Mouse (Mus musculus): Measurements from ENCODE around the gene Pkhd1. TPM values are rescaled to one million over a fixed set of nuclear protein-coding genes. Genes with fewer than 3 reads are reported as not detected.

Gene Pkhd1
- polyA plus RNA-seq, 1 experiment from 2014 or later = not detected

DNA sequence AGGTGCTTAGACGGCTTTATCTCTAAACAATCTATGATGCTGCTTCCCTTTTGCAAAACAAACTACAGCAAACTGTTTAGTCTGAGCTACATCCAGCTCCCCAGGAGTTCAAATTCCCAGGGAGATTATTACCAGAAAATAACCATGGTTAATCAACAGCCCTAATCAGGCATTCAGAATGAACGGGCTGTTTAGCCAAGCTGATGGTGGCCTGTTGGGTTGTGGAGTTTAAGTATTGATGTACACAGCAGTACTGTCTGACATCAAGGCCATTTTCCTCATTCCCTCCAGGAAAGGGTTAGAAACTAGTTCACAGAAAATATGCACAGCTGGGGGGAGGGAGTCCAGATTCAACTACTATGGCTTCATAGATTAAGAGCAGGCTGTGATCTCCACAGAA, 12.4 kb downstream of the Pkhd1 start:
- no peaks in the 10 kb centered on the region for H3K27me3 ChIP-seq
- WGBS = 58% methylated on average over 2 of the region's 2 CpGs
- H3K4me1 ChIP-seq = no peaks in the 10 kb centered on the region
- no peaks in the 10 kb centered on the region for H3K36me3 ChIP-seq
- no peak overlapping the region for H3K9ac ChIP-seq (replicated peaks)
- no peak for ATAC-seq (ENCODE audit: low FRiP score, low read depth)
- no peak overlapping the region for H3K4me2 ChIP-seq (replicated peaks)
- H3K4me3 ChIP-seq = no peak overlapping the region
- no peaks in the 10 kb centered on the region for H3K9me3 ChIP-seq
- H3K27ac ChIP-seq (replicated peaks) = no peak overlapping the region

GRCm38 (mm10) chr1:20590488-20590887, 27.4 kb downstream of the Pkhd1 start:
- ATAC-seq (ENCODE audit: low FRiP score, low read depth) = no peak
- H3K9ac ChIP-seq (replicated peaks) = no peak overlapping the region
- no peaks in the 10 kb centered on the region for H3K27me3 ChIP-seq
- no peak overlapping the region for H3K4me3 ChIP-seq
- H3K36me3 ChIP-seq = no peaks in the 10 kb centered on the region
- H3K27ac ChIP-seq (replicated peaks) = no peak overlapping the region
- H3K4me2 ChIP-seq (replicated peaks) = no peak overlapping the region
- WGBS = 86% methylated on average over 4 of the region's 5 CpGs
- no peaks in the 10 kb centered on the region for H3K9me3 ChIP-seq
- no peaks in the 10 kb centered on the region for H3K4me1 ChIP-seq

GRCm38 (mm10) chr1:20571469-20571868, 46.4 kb downstream of the Pkhd1 start:
- 88% methylated on average over 5 of the region's 5 CpGs for WGBS
- Histone ChIP-seq H3K9ac (replicated peaks) (no peak overlapping the region), H3K4me2 (replicated peaks) (no peak overlapping the region), H3K4me3 (no peak overlapping the region), H3K9me3 (no peaks in the 10 kb centered on the region), H3K27ac (replicated peaks) (no peak overlapping the region), H3K36me3 (no peaks in the 10 kb centered on the region), H3K27me3 (no peaks in the 10 kb centered on the region), H3K4me1 (no peaks in the 10 kb centered on the region)
- ATAC-seq (ENCODE audit: low FRiP score, low read depth) = no peak

GRCm38 (mm10) chr1:20569430-20569829, 48.4 kb downstream of the Pkhd1 start:
- 49% methylated on average over 3 of the region's 3 CpGs for WGBS
- no peaks in the 10 kb centered on the region for H3K9me3 ChIP-seq
- H3K36me3 ChIP-seq = no peaks in the 10 kb centered on the region

DNA sequence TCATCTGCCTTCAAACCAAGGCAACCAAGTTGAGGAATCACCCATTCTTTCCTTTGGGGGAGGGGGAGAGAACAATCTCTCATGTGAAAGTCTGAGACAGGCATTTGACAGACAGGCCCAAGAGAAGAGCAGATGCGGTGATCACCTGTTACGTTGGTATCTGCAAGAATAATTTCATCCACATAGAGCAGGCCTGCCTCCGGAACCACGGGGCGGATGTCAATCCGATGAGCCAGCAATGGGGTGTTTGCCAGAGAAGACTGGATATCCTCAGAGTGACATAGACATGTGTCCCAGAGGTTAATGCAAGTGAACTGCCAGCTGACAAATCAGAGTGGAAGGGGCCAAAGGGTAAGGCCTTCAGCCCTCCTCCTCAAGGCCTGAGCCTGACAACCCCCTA, 59.4 kb downstream of the Pkhd1 start:
- H3K27me3 ChIP-seq = no peaks in the 10 kb centered on the region
- H3K9ac ChIP-seq (replicated peaks) = no peak overlapping the region
- H3K9me3 ChIP-seq = no peaks in the 10 kb centered on the region
- no peaks in the 10 kb centered on the region for H3K4me1 ChIP-seq
- H3K27ac ChIP-seq (replicated peaks) = no peak overlapping the region
- H3K4me2 ChIP-seq (replicated peaks) = no peak overlapping the region
- H3K4me3 ChIP-seq = no peak overlapping the region
- no peak for ATAC-seq (ENCODE audit: low FRiP score, low read depth)
- 95% methylated on average over 6 of the region's 6 CpGs for WGBS
- no peaks in the 10 kb centered on the region for H3K36me3 ChIP-seq

More at GRCm38 (mm10) chr1:20569430-20569829, 48.4 kb downstream of the Pkhd1 start:
- Histone ChIP-seq H3K27me3 (no peaks in the 10 kb centered on the region), H3K9ac (replicated peaks) (no peak overlapping the region), H3K4me3 (no peak overlapping the region), H3K27ac (replicated peaks) (no peak overlapping the region), H3K4me1 (no peaks in the 10 kb centered on the region), H3K4me2 (replicated peaks) (no peak overlapping the region)
- no peak for ATAC-seq (ENCODE audit: low FRiP score, low read depth)

GRCm38 (mm10) chr1:20554398-20554797, 63.5 kb downstream of the Pkhd1 start:
- no peak overlapping the region for H3K4me3 ChIP-seq
- no peak overlapping the region for H3K4me2 ChIP-seq (replicated peaks)
- no peaks in the 10 kb centered on the region for H3K4me1 ChIP-seq
- peak; percentile 80 for ATAC-seq (ENCODE audit: low FRiP score, low read depth)
- H3K36me3 ChIP-seq = no peaks in the 10 kb centered on the region
- 34% methylated on average over 6 of the region's 6 CpGs for WGBS
- H3K9me3 ChIP-seq = no peaks in the 10 kb centered on the region
- H3K9ac ChIP-seq (replicated peaks) = no peak overlapping the region
- H3K27me3 ChIP-seq = no peaks in the 10 kb centered on the region
- H3K27ac ChIP-seq (replicated peaks) = no peak overlapping the region

GRCm38 (mm10) chr1:20551334-20551733, 66.5 kb downstream of the Pkhd1 start:
- Histone ChIP-seq H3K36me3 (no peaks in the 10 kb centered on the region), H3K4me1 (no peaks in the 10 kb centered on the region), H3K27me3 (no peaks in the 10 kb centered on the region), H3K4me2 (replicated peaks) (no peak overlapping the region), H3K27ac (replicated peaks) (no peak overlapping the region), H3K9ac (replicated peaks) (no peak overlapping the region), H3K9me3 (no peaks in the 10 kb centered on the region), H3K4me3 (no peak overlapping the region)
- WGBS = 72% methylated on average over 4 of the region's 4 CpGs
- no peak for ATAC-seq (ENCODE audit: low FRiP score, low read depth)

GRCm38 (mm10) chr1:20544526-20544925, 73.3 kb downstream of the Pkhd1 start:
- H3K9me3 ChIP-seq = no peaks in the 10 kb centered on the region
- no peaks in the 10 kb centered on the region for H3K4me1 ChIP-seq

GRCm38 (mm10) chr1:20513364-20514084, 104.3 kb downstream of the Pkhd1 start:
- 69% methylated on average over 7 of the region's 7 CpGs for WGBS
- Histone ChIP-seq H3K27ac (replicated peaks) (no peak overlapping the region), H3K4me3 (no peak overlapping the region), H3K27me3 (no peaks in the 10 kb centered on the region), H3K4me1 (no peaks in the 10 kb centered on the region), H3K36me3 (no peaks in the 10 kb centered on the region), H3K9ac (replicated peaks) (no peak overlapping the region), H3K4me2 (replicated peaks) (no peak overlapping the region), H3K9me3 (no peaks in the 10 kb centered on the region)
- ATAC-seq (ENCODE audit: low FRiP score, low read depth) = peak; percentile 58

More at GRCm38 (mm10) chr1:20544526-20544925, 73.3 kb downstream of the Pkhd1 start:
- no peak overlapping the region for H3K27ac ChIP-seq (replicated peaks)
- no peaks in the 10 kb centered on the region for H3K36me3 ChIP-seq
- no peak overlapping the region for H3K4me3 ChIP-seq
- no peak overlapping the region for H3K9ac ChIP-seq (replicated peaks)
- H3K4me2 ChIP-seq (replicated peaks) = no peak overlapping the region
- ATAC-seq (ENCODE audit: low FRiP score, low read depth) = no peak
- no peaks in the 10 kb centered on the region for H3K27me3 ChIP-seq
- WGBS = 64% methylated on average over 4 of the region's 4 CpGs

- no peak overlapping the region for H3K4me3 ChIP-seq
- ATAC-seq (ENCODE audit: low FRiP score, low read depth) = no peak
- 83% methylated on average over 1 of the region's 1 CpGs for WGBS
Observed at GRCm38 (mm10) chr1:20498965-20499364, 118.9 kb downstream of the Pkhd1 start.

DNA sequence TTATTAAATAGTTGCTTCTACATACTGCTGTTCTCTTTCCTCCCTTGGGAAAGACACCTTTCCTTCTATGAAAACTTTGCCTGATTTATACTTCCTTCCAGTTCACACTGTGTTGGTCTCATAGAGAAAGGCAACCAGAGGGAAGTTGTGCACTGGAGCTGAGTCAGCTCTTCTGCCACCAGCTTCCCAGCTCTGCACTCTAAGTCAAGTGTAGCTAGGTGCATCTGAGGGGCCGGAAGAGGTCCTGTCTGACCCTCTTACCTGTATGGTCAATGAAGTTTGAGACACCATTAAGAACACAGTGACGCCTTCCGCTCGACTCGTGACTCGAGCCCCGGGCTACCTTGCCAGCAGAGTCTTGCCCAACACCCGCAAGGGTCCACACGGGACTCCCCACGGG, 131.8 kb downstream of the Pkhd1 start:
- Histone ChIP-seq H3K27ac (replicated peaks) (no peak overlapping the region), H3K36me3 (no peaks in the 10 kb centered on the region), H3K9me3 (no peaks in the 10 kb centered on the region), H3K9ac (replicated peaks) (no peak overlapping the region), H3K27me3 (no peaks in the 10 kb centered on the region), H3K4me2 (replicated peaks) (no peak overlapping the region), H3K4me1 (no peaks in the 10 kb centered on the region), H3K4me3 (no peak overlapping the region)
- WGBS = 98% methylated on average over 10 of the region's 10 CpGs
- no peak for ATAC-seq (ENCODE audit: low FRiP score, low read depth)

More at GRCm38 (mm10) chr1:20498965-20499364, 118.9 kb downstream of the Pkhd1 start:
- no peaks in the 10 kb centered on the region for H3K27me3 ChIP-seq
- H3K4me2 ChIP-seq (replicated peaks) = no peak overlapping the region
- H3K27ac ChIP-seq (replicated peaks) = no peak overlapping the region
- H3K9me3 ChIP-seq = no peaks in the 10 kb centered on the region
- no peak overlapping the region for H3K9ac ChIP-seq (replicated peaks)
- H3K4me1 ChIP-seq = no peaks in the 10 kb centered on the region
- H3K36me3 ChIP-seq = no peaks in the 10 kb centered on the region

GRCm38 (mm10) chr1:20481843-20482242, 136.0 kb downstream of the Pkhd1 start:
- Histone ChIP-seq H3K36me3 (no peaks in the 10 kb centered on the region), H3K27ac (replicated peaks) (no peak overlapping the region), H3K4me2 (replicated peaks) (no peak overlapping the region), H3K9me3 (no peaks in the 10 kb centered on the region), H3K9ac (replicated peaks) (no peak overlapping the region), H3K4me1 (peaks cover 4% of the 10 kb centered on the region; the same call in 1 of the 2 replicates), H3K27me3 (peaks cover 3% of the 10 kb centered on the region; the same call in 1 of the 2 replicates), H3K4me3 (no peak overlapping the region)
- WGBS = 83% methylated on average over 4 of the region's 4 CpGs
- ATAC-seq (ENCODE audit: low FRiP score, low read depth) = no peak
